Mouse (Mus musculus) kidney, embryonic 15.5 days (tissue): ENCODE results near the gene Ccr1l1. TPM values are rescaled to one million over a fixed set of nuclear protein-coding genes. Genes with fewer than 3 reads are reported as not detected.

ENCODE experiments used
- ATAC-seq: fragments of 200-750 bp; cut with Nextera tagmentation; replicated peaks from 2 replicates; pipeline ENCODE4 v1.8.0; 2017; ENCODE audit warnings: moderate TSS enrichment; ENCODE audit not compliant: low FRiP score
- H3K27ac ChIP-seq: fragments of 300-500 bp; sonication (generic); 2 replicates; pipeline ENCODE4 v1.5.1; 2015; ENCODE audit warnings: mild to moderate bottlenecking, inconsistent platforms
- H3K27me3 ChIP-seq: fragments of 300-500 bp; sonication (generic); 2 replicates; pipeline ENCODE4 v1.6.1; 2015; ENCODE audit warnings: inconsistent platforms
- H3K36me3 ChIP-seq: fragments of 300-500 bp; sonication (generic); 2 replicates; pipeline ENCODE4 v1.6.1; 2015; ENCODE audit warnings: inconsistent platforms
- H3K4me1 ChIP-seq: fragments of 300-500 bp; sonication (generic); 2 replicates; pipeline ENCODE4 v1.6.1; 2015; ENCODE audit warnings: inconsistent platforms
- H3K4me2 ChIP-seq: fragments of 300-500 bp; sonication (generic); 2 replicates; pipeline ENCODE4 v1.6.1; 2015; ENCODE audit warnings: moderate library complexity, mild to moderate bottlenecking, inconsistent platforms
- H3K4me3 ChIP-seq: fragments of 300-500 bp; sonication (generic); replicated peaks from 2 replicates; pipeline ENCODE4 v1.5.1; 2015; ENCODE audit warnings: mild to moderate bottlenecking, inconsistent platforms
- H3K9ac ChIP-seq: fragments of 300-500 bp; sonication (generic); 2 replicates; pipeline ENCODE4 v1.6.1; 2015; ENCODE audit warnings: mild to moderate bottlenecking, inconsistent platforms
- H3K9me3 ChIP-seq: fragments of 300-500 bp; sonication (generic); replicated peaks from 2 replicates; pipeline ENCODE4 v1.6.1; 2016; ENCODE audit warnings: inconsistent platforms
- WGBS: fragments of 180-500 bp; shearing (Covaris S2); methylation state at CpG from one replicate; pipeline ENCODE4 v1.1.7; 2015; ENCODE audit warnings: mixed read lengths; 5-methylcytosine and 5-hydroxymethylcytosine counted together
- polyA plus RNA-seq: library from polyadenylated mRNA; unstranded; fragments of >200 nt; fragmentation: Nextera tagmentation; extraction: Ambion mirVana; gene quantifications from 2 replicates; pipeline ENCODE4 v1.2.1, GENCODE M21; 2015

Ccr1l1 gene
- polyA plus RNA-seq, 1 experiment from 2014 or later, result not detected

GRCm38 (mm10) chr9:123951176-123951575, 27.0 kb downstream of the Ccr1l1 start:
- H3K27ac ChIP-seq, result no peak overlapping the region

GRCm38 (mm10) chr9:123949432-123949831, 28.8 kb downstream of the Ccr1l1 start:
- ATAC-seq, result no peak
- H3K27ac ChIP-seq, result no peak overlapping the region
- no peak overlapping the region for H3K4me3 ChIP-seq
- H3K9me3 ChIP-seq, result no peaks in the 10 kb centered on the region
- H3K36me3 ChIP-seq, result no peaks in the 10 kb centered on the region
- no peak overlapping the region for H3K4me2 ChIP-seq
- no peaks in the 10 kb centered on the region for H3K27me3 ChIP-seq
- H3K4me1 ChIP-seq, result no peaks in the 10 kb centered on the region
- 86% methylated on average over 2 of the region's 2 CpGs for WGBS
- no peak overlapping the region for H3K9ac ChIP-seq

More at GRCm38 (mm10) chr9:123951176-123951575, 27.0 kb downstream of the Ccr1l1 start:
- Histone ChIP-seq H3K4me2 (no peak overlapping the region), H3K9ac (no peak overlapping the region), H3K9me3 (no peaks in the 10 kb centered on the region), H3K36me3 (no peaks in the 10 kb centered on the region), H3K4me3 (no peak overlapping the region), H3K27me3 (no peaks in the 10 kb centered on the region), H3K4me1 (no peaks in the 10 kb centered on the region)
- 89% methylated on average over 1 of the region's 1 CpGs for WGBS
- no peak for ATAC-seq

GRCm38 (mm10) chr9:123947815-123948214, 30.4 kb downstream of the Ccr1l1 start:
- no peaks in the 10 kb centered on the region for H3K4me1 ChIP-seq
- H3K4me2 ChIP-seq, result no peak overlapping the region
- 66% methylated on average over 1 of the region's 1 CpGs for WGBS
- H3K9me3 ChIP-seq, result no peaks in the 10 kb centered on the region
- H3K27me3 ChIP-seq, result no peaks in the 10 kb centered on the region
- no peak overlapping the region for H3K9ac ChIP-seq
- H3K36me3 ChIP-seq, result no peaks in the 10 kb centered on the region
- no peak for ATAC-seq
- no peak overlapping the region for H3K27ac ChIP-seq
- H3K4me3 ChIP-seq, result no peak overlapping the region

- WGBS, result 85% methylated on average over 3 of the region's 3 CpGs
- Histone ChIP-seq H3K9ac (no peak overlapping the region), H3K27ac (no peak overlapping the region), H3K4me3 (no peak overlapping the region), H3K4me2 (no peak overlapping the region), H3K36me3 (no peaks in the 10 kb centered on the region), H3K4me1 (no peaks in the 10 kb centered on the region), H3K9me3 (no peaks in the 10 kb centered on the region), H3K27me3 (no peaks in the 10 kb centered on the region)
- ATAC-seq, result no peak
Observed at GRCm38 (mm10) chr9:123942025-123942424, 36.2 kb downstream of the Ccr1l1 start.

- H3K9me3 ChIP-seq, result no peaks in the 10 kb centered on the region
- 71% methylated on average over 2 of the region's 2 CpGs for WGBS
- H3K9ac ChIP-seq, result no peak overlapping the region
- no peak overlapping the region for H3K27ac ChIP-seq
- ATAC-seq, result no peak
- H3K4me3 ChIP-seq, result no peak overlapping the region
- H3K4me1 ChIP-seq, result no peaks in the 10 kb centered on the region
- no peak overlapping the region for H3K4me2 ChIP-seq
- H3K36me3 ChIP-seq, result no peaks in the 10 kb centered on the region
- H3K27me3 ChIP-seq, result no peaks in the 10 kb centered on the region
Observed at GRCm38 (mm10) chr9:123941316-123941715, 36.9 kb downstream of the Ccr1l1 start.

GRCm38 (mm10) chr9:123940628-123941027, 37.6 kb downstream of the Ccr1l1 start:
- Histone ChIP-seq H3K4me2 (no peak overlapping the region), H3K27ac (no peak overlapping the region)
- ATAC-seq, result no peak

GRCm38 (mm10) chr9:123940168-123940567, 38.0 kb downstream of the Ccr1l1 start:
- no peak overlapping the region for H3K27ac ChIP-seq
- H3K9me3 ChIP-seq, result no peaks in the 10 kb centered on the region
- no peak overlapping the region for H3K9ac ChIP-seq
- H3K4me2 ChIP-seq, result no peak overlapping the region
- no peaks in the 10 kb centered on the region for H3K36me3 ChIP-seq
- no peak for ATAC-seq
- 43% methylated on average over 1 of the region's 1 CpGs for WGBS
- no peaks in the 10 kb centered on the region for H3K27me3 ChIP-seq
- no peak overlapping the region for H3K4me3 ChIP-seq
- H3K4me1 ChIP-seq, result no peaks in the 10 kb centered on the region

More at GRCm38 (mm10) chr9:123940628-123941027, 37.6 kb downstream of the Ccr1l1 start:
- no peaks in the 10 kb centered on the region for H3K36me3 ChIP-seq
- H3K27me3 ChIP-seq, result no peaks in the 10 kb centered on the region
- H3K4me1 ChIP-seq, result no peaks in the 10 kb centered on the region
- no peaks in the 10 kb centered on the region for H3K9me3 ChIP-seq
- H3K4me3 ChIP-seq, result no peak overlapping the region
- no peak overlapping the region for H3K9ac ChIP-seq

- Histone ChIP-seq H3K9ac (no peak overlapping the region), H3K4me2 (no peak overlapping the region), H3K27me3 (no peaks in the 10 kb centered on the region), H3K4me1 (no peaks in the 10 kb centered on the region), H3K4me3 (no peak overlapping the region), H3K36me3 (no peaks in the 10 kb centered on the region), H3K9me3 (no peaks in the 10 kb centered on the region), H3K27ac (no peak overlapping the region)
- no peak for ATAC-seq
- 85% methylated on average over 2 of the region's 2 CpGs for WGBS
Observed at GRCm38 (mm10) chr9:123937989-123938388, 40.2 kb downstream of the Ccr1l1 start.

- Histone ChIP-seq H3K36me3 (no peaks in the 10 kb centered on the region), H3K9ac (no peak overlapping the region), H3K27me3 (no peaks in the 10 kb centered on the region), H3K4me2 (no peak overlapping the region), H3K4me3 (no peak overlapping the region), H3K27ac (no peak overlapping the region), H3K4me1 (no peaks in the 10 kb centered on the region), H3K9me3 (no peaks in the 10 kb centered on the region)
- ATAC-seq, result no peak
- 70% methylated on average over 9 of the region's 9 CpGs for whole genome bisulfite sequencing
Observed at GRCm38 (mm10) chr9:123936604-123937280, 41.5 kb downstream of the Ccr1l1 start.

GRCm38 (mm10) chr9:123935776-123936175, 42.4 kb downstream of the Ccr1l1 start:
- no peaks in the 10 kb centered on the region for H3K4me1 ChIP-seq
- no peak overlapping the region for H3K27ac ChIP-seq
- H3K4me2 ChIP-seq, result no peak overlapping the region
- no peak overlapping the region for H3K4me3 ChIP-seq
- no peaks in the 10 kb centered on the region for H3K36me3 ChIP-seq
- H3K9ac ChIP-seq, result no peak overlapping the region
- WGBS, result 94% methylated on average over 5 of the region's 5 CpGs
- H3K9me3 ChIP-seq, result no peaks in the 10 kb centered on the region
- ATAC-seq, result no peak
- H3K27me3 ChIP-seq, result no peaks in the 10 kb centered on the region

- Histone ChIP-seq H3K27me3 (no peaks in the 10 kb centered on the region), H3K4me2 (no peak overlapping the region), H3K27ac (no peak overlapping the region), H3K9ac (no peak overlapping the region), H3K4me1 (no peaks in the 10 kb centered on the region), H3K9me3 (no peaks in the 10 kb centered on the region), H3K36me3 (no peaks in the 10 kb centered on the region), H3K4me3 (no peak overlapping the region)
- no peak for ATAC-seq
- 90% methylated on average over 6 of the region's 6 CpGs for WGBS
Observed at GRCm38 (mm10) chr9:123935346-123935745, 42.9 kb downstream of the Ccr1l1 start.

- H3K36me3 ChIP-seq, result no peaks in the 10 kb centered on the region
- H3K9me3 ChIP-seq, result no peaks in the 10 kb centered on the region
- H3K27ac ChIP-seq, result no peak overlapping the region
- H3K4me3 ChIP-seq, result no peak overlapping the region
- H3K27me3 ChIP-seq, result no peaks in the 10 kb centered on the region
- no peak overlapping the region for H3K4me2 ChIP-seq
- WGBS, result 94% methylated on average over 5 of the region's 5 CpGs
- no peak overlapping the region for H3K9ac ChIP-seq
- 0 out of 2 replicates have a peak, but pooled peaks cover 1% of the 10 kb centered on the region for H3K4me1 ChIP-seq
- no peak for ATAC-seq
Observed at GRCm38 (mm10) chr9:123933716-123934445, 44.3 kb downstream of the Ccr1l1 start.
